Mouse (Mus musculus): ENCODE results near the gene Btbd9. TPM values are rescaled to one million over a fixed set of nuclear protein-coding genes. Genes with fewer than 3 reads are reported as not detected.

The Btbd9 gene
- total RNA-seq, 1 experiment, result 28.2 TPM

DNA sequence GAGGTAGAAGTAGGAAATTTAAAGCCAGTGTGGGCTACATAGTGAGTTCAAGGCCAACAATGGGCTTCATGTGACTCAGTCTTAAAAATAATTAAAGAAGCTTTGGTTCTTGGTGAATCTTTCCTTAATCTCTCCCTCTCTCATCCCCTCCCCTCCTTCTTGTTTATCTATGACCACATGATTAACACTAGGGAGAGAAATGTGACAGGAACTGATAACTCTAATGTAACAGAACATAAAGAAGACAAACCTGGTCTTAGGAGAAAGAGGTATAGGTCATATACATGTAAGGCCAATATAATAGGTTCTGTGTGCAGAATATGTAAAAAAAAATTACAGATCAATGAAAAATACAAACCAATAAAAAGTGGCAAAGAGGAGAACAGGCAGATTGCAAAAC is 37.1 kb upstream of the Btbd9 start:
- H3K4me3 ChIP-seq (ENCODE audit: insufficient read depth in 1 of 2, low read depth in 1 of 2, low read length in 2 of 2, poor library complexity in 1 of 2, severe bottlenecking in 1 of 2), result no peak overlapping the region
- H3K9me3 ChIP-seq (ENCODE audit: control insufficient read depth, insufficient read depth, low read depth, low read length), result no peaks in the 10 kb centered on the region
- no peaks in the 10 kb centered on the region for H3K36me3 ChIP-seq (ENCODE audit: control insufficient read depth, insufficient read depth, low read length, poor library complexity, severe bottlenecking)
- no peak overlapping the region for H3K9ac ChIP-seq (ENCODE audit: insufficient read depth, low read depth, low read length, poor library complexity, severe bottlenecking)
- TF ChIP-seq HCFC1 (IDR thresholded peaks at IDR 0.05; ENCODE audit: borderline replicate concordance, insufficient read depth, low read length) (no peak), ZNF384 (IDR thresholded peaks at IDR 0.05; ENCODE audit: low read depth, low read length) (no peak), CHD2 (IDR thresholded peaks at IDR 0.05; ENCODE audit: low read depth, low read length) (no peak), MAFK (IDR thresholded peaks at IDR 0.05; ENCODE audit: insufficient read depth, low read depth, low read length) (no peak), ZC3H11A (IDR thresholded peaks at IDR 0.05; ENCODE audit: borderline replicate concordance, low read depth, low read length) (no peak)
- in situ Hi-C loops (cut with MboI; ENCODE audit: low sequenced_read_pairs in 2 of 2, unreplicated experiment in 2 of 2), result no loop called here
- H3K4me1 ChIP-seq (ENCODE audit: control insufficient read depth in 2 of 2, insufficient read depth in 2 of 2, low read length in 2 of 2, poor library complexity in 1 of 2), result peaks cover 13 to 19% of the 10 kb centered on the region in 2 experiments
- no peak overlapping the region for H3K27ac ChIP-seq (ENCODE audit: insufficient read depth, low read depth, low read length, poor library complexity, severe bottlenecking)
- no peak for DNase-seq (ENCODE audit: low read depth, low spot score)

DNA sequence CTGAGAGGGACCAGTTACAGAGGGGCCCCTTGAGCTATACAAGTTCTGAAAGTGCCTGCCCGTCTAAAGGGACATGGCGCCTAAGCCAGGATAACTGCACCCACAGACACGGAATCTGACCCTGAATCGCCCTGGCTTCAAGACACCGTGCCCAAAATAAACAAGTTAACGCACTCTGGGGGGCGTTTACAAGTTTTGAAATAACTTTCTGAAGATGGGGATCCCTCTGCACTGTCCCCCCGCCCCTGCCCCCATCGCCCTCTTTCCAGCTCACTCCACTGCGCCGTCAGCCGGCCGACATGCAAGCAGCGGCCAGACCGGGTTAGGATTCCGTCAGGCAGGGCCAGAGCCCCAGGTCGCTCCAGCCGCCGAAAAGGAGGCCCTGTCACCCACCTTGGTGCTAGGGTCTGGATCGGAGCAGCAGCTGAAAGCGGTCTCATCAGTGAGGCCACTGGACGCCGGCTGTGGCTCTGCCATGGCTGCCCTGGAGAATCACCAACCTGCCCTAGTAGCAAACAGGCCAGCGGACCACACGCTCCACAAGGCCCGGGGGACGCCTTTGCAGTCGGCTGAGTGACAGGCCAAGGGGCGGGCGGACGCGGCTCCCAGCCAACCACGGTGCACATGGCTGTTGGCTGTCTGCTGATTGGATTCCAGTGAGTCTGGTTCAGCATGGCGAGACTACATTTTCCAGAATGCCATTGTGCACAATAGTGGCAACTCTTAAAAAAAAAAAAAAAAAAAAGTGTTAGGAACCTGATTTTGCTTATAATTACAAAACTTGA is 36.0 kb upstream of the Btbd9 start:
- in situ Hi-C loops (cut with MboI; ENCODE audit: low sequenced_read_pairs in 2 of 2, unreplicated experiment in 2 of 2), result no loop called here
- no peaks in the 10 kb centered on the region for H3K36me3 ChIP-seq (ENCODE audit: control insufficient read depth, insufficient read depth, low read length, poor library complexity, severe bottlenecking)
- DNase-seq (ENCODE audit: low read depth, low spot score), result peak; percentile 98
- H3K9ac ChIP-seq (ENCODE audit: insufficient read depth, low read depth, low read length, poor library complexity, severe bottlenecking), result peak overlapping the region; percentile 97
- peaks cover 17 to 27% of the 10 kb centered on the region in 2 experiments for H3K4me1 ChIP-seq (ENCODE audit: control insufficient read depth in 2 of 2, insufficient read depth in 2 of 2, low read length in 2 of 2, poor library complexity in 1 of 2)
- TF ChIP-seq ZC3H11A (IDR thresholded peaks at IDR 0.05; ENCODE audit: borderline replicate concordance, low read depth, low read length) (no peak), CHD2 (IDR thresholded peaks at IDR 0.05; ENCODE audit: low read depth, low read length) (peak; percentile 87), ZNF384 (IDR thresholded peaks at IDR 0.05; ENCODE audit: low read depth, low read length) (peak; percentile 100), MAFK (IDR thresholded peaks at IDR 0.05; ENCODE audit: insufficient read depth, low read depth, low read length) (peak; percentile 76), HCFC1 (IDR thresholded peaks at IDR 0.05; ENCODE audit: borderline replicate concordance, insufficient read depth, low read length) (peak; percentile 93)
- H3K4me3 ChIP-seq (ENCODE audit: insufficient read depth in 1 of 2, low read depth in 1 of 2, low read length in 2 of 2, poor library complexity in 1 of 2, severe bottlenecking in 1 of 2), result peak overlapping the region; percentile 88 to 94
- no peaks in the 10 kb centered on the region for H3K9me3 ChIP-seq (ENCODE audit: control insufficient read depth, insufficient read depth, low read depth, low read length)
- peak overlapping the region; percentile 78 for H3K27ac ChIP-seq (ENCODE audit: insufficient read depth, low read depth, low read length, poor library complexity, severe bottlenecking)

DNA sequence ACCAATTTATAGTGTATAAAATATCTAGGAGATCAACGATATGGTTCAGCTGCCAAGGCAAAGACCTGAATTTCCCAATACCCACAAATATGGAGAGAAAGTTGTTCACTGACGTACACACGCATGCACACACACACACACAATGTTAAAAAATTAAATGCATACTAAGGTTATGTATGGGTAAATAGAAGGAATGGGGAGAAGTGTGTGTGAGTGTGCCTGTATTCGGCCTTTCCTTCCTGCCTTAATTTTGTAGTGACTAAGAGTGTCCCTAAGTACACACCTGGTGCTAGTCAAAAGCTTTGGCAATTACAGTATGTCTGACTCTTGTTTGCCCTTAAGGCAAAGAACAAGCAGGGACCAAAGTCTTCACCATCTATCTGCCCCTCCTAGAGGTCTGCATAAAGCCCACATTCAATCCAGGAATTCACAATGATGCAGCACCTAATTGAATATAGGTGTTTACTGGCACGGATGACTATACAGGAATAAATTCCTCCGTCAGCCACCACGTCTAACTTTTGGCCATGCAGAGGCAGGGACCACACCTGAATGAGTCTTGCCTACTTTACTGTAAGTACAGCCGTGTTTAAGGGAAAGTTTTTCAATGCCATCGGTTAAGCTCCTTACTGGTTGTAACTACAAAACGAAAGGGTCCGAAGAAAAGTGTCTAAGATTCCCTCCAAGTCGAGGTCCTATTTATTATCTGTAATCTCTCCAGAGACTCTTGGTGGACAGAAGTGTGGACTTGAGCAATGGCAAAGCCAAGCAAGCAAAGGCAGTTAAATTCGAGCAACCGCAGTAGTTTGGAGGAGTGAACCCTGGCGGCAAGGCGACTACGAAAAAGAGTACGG is 35.2 kb upstream of the Btbd9 start:
- TF ChIP-seq MAFK (IDR thresholded peaks at IDR 0.05; ENCODE audit: insufficient read depth, low read depth, low read length) (no peak), ZC3H11A (IDR thresholded peaks at IDR 0.05; ENCODE audit: borderline replicate concordance, low read depth, low read length) (no peak), CHD2 (IDR thresholded peaks at IDR 0.05; ENCODE audit: low read depth, low read length) (no peak), HCFC1 (IDR thresholded peaks at IDR 0.05; ENCODE audit: borderline replicate concordance, insufficient read depth, low read length) (no peak), ZNF384 (IDR thresholded peaks at IDR 0.05; ENCODE audit: low read depth, low read length) (no peak)
- peak overlapping the region; percentile 97 for H3K9ac ChIP-seq (ENCODE audit: insufficient read depth, low read depth, low read length, poor library complexity, severe bottlenecking)
- DNase-seq (ENCODE audit: low read depth, low spot score), result no peak
- peak overlapping the region; percentile 88 to 94 for H3K4me3 ChIP-seq (ENCODE audit: insufficient read depth in 1 of 2, low read depth in 1 of 2, low read length in 2 of 2, poor library complexity in 1 of 2, severe bottlenecking in 1 of 2)
- in situ Hi-C loops (cut with MboI; ENCODE audit: low sequenced_read_pairs in 2 of 2, unreplicated experiment in 2 of 2), result no loop called here
- H3K36me3 ChIP-seq (ENCODE audit: control insufficient read depth, insufficient read depth, low read length, poor library complexity, severe bottlenecking), result no peaks in the 10 kb centered on the region
- peaks cover 23 to 32% of the 10 kb centered on the region in 2 experiments for H3K4me1 ChIP-seq (ENCODE audit: control insufficient read depth in 2 of 2, insufficient read depth in 2 of 2, low read length in 2 of 2, poor library complexity in 1 of 2)
- H3K27ac ChIP-seq (ENCODE audit: insufficient read depth, low read depth, low read length, poor library complexity, severe bottlenecking), result peak overlapping the region; percentile 78
- H3K9me3 ChIP-seq (ENCODE audit: control insufficient read depth, insufficient read depth, low read depth, low read length), result no peaks in the 10 kb centered on the region

DNA sequence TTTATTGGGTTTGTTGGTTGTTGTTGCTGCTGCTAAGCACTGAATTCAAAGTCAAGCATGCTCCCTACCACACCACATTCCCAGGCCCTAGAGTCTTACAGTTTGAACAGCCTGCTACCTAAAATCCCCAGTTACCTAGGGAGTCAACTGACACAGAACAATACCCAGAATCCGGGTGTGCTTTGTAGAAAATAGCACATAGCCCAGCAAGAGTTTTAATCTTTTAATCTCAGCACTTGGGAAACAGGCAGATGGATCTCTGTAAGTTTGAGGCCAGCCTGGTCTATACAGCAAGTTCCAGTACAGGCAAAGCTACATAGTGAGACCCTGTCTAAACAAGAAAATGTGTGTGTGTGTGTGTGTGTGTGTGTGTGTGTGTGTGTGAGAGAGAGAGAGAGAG is 34.5 kb upstream of the Btbd9 start:
- Histone ChIP-seq H3K4me3 (ENCODE audit: insufficient read depth in 1 of 2, low read depth in 1 of 2, low read length in 2 of 2, poor library complexity in 1 of 2, severe bottlenecking in 1 of 2) (peak overlapping the region; percentile 4 to 88; a peak in 1 of 4 replicates), H3K36me3 (ENCODE audit: control insufficient read depth, insufficient read depth, low read length, poor library complexity, severe bottlenecking) (no peaks in the 10 kb centered on the region), H3K27ac (ENCODE audit: insufficient read depth, low read depth, low read length, poor library complexity, severe bottlenecking) (no peak overlapping the region), H3K9me3 (ENCODE audit: control insufficient read depth, insufficient read depth, low read depth, low read length) (no peaks in the 10 kb centered on the region), H3K4me1 (ENCODE audit: control insufficient read depth in 2 of 2, insufficient read depth in 2 of 2, low read length in 2 of 2, poor library complexity in 1 of 2) (peaks cover 27 to 32% of the 10 kb centered on the region in 2 experiments), H3K9ac (ENCODE audit: insufficient read depth, low read depth, low read length, poor library complexity, severe bottlenecking) (peak overlapping the region; percentile 12; the same call in 1 of the 2 replicates)
- in situ Hi-C loops (cut with MboI; ENCODE audit: low sequenced_read_pairs in 2 of 2, unreplicated experiment in 2 of 2), result no loop called here
- no peak for DNase-seq (ENCODE audit: low read depth, low spot score)
- no peak for TF ChIP-seq ZNF384 (IDR thresholded peaks at IDR 0.05; ENCODE audit: low read depth, low read length)
- no peak for TF ChIP-seq MAFK (IDR thresholded peaks at IDR 0.05; ENCODE audit: insufficient read depth, low read depth, low read length)
- TF ChIP-seq HCFC1 (IDR thresholded peaks at IDR 0.05; ENCODE audit: borderline replicate concordance, insufficient read depth, low read length), result no peak
- TF ChIP-seq ZC3H11A (IDR thresholded peaks at IDR 0.05; ENCODE audit: borderline replicate concordance, low read depth, low read length), result no peak
- no peak for TF ChIP-seq CHD2 (IDR thresholded peaks at IDR 0.05; ENCODE audit: low read depth, low read length)
